Mouse (Mus musculus): ENCODE measurements around the gene Ccdc191. TPM values are rescaled to one million over a fixed set of nuclear protein-coding genes. Genes with fewer than 3 reads are reported as not detected.

Gene Ccdc191
- total and polyA plus RNA-seq, 3 experiments: 5.1 to 7.0 TPM; not detected in 1

DNA sequence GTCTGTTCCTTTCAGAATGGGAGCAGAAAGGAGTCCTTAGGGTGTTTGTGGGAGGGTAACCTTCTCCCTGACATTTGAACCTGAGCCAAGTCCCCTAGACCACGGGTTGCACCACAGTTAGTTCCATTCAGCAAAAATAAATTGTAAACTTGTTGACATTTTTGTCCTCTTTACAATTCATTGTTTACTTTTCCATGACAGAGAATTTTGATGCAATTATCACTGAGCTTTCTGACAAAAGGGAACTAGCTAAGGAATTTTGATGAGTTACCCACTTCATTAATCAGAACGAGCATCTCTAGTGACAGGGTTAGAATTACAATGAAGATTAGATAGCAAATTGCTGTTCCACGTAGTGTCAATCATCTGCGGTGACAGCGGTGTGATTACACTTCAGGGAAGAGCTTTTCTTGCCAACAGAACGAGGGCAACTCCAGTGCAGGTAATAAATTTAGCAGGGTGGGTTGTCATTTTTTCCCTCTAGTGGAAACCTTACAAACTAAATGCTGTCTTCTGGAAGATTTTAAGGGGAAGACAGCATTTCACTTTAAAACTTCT lies 35.5 kb downstream of the Ccdc191 start:
- H3K4me3 ChIP-seq (ENCODE audit: control insufficient read depth in 1 of 2, insufficient read depth in 1 of 2, low read depth in 2 of 2, low read length in 2 of 2): no peak overlapping the region
- H3K79me2 ChIP-seq (ENCODE audit: control insufficient read depth, insufficient read depth, low read length, poor library complexity): no peaks in the 10 kb centered on the region
- TF ChIP-seq SIN3A (IDR thresholded peaks at IDR 0.05; ENCODE audit: low read length) (no peak), GATA1 (IDR thresholded peaks at IDR 0.05; ENCODE audit: low read depth, low read length) (peak; percentile 27; the same call in 1 of the 2 replicates)
- no peak overlapping the region for H3K9ac ChIP-seq (ENCODE audit: control insufficient read depth, low read depth, low read length, poor library complexity, severe bottlenecking)
- H3K9me3 ChIP-seq (replicated peaks; ENCODE audit: insufficient read depth, low read length): no peaks in the 10 kb centered on the region
- no peak for DNase-seq (ENCODE audit: low read depth, low spot score)
- no peaks in the 10 kb centered on the region for H3K4me1 ChIP-seq (ENCODE audit: control insufficient read depth in 1 of 2, insufficient read depth in 2 of 2, low read length in 2 of 2)
- H3K27me3 ChIP-seq (ENCODE audit: control insufficient read depth in 1 of 2, insufficient read depth in 2 of 2, low read length in 2 of 2): no peaks in the 10 kb centered on the region
- H3K27ac ChIP-seq (ENCODE audit: control insufficient read depth, low read depth, low read length): no peak overlapping the region
- H3K36me3 ChIP-seq (ENCODE audit: control insufficient read depth in 1 of 2, insufficient read depth in 2 of 2, low read length in 2 of 2): peaks cover 0 to 3% of the 10 kb centered on the region in 2 experiments; a peak in 1 of 4 replicates

DNA sequence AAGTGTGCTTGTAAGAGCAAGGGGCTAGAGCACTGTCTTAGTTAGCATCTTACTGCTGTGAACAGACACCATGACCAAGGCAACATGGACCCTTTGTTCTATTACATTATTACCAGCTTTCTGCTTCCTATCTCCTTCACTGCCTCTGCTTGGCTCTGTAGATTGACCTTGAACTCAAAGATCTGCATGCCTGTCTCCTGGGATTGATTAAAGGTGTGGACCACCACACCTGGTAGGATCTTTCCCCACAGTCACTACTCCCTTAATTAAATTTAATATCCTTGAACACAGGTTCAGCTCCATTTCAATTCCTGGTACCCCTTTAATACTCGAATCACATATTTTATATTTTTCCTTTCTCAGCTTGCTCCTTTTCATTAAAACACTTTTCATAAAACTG lies 36.2 kb downstream of the Ccdc191 start:
- H3K79me2 ChIP-seq (ENCODE audit: control insufficient read depth, insufficient read depth, low read length, poor library complexity): no peaks in the 10 kb centered on the region
- H3K9me3 ChIP-seq (replicated peaks; ENCODE audit: insufficient read depth, low read length): no peaks in the 10 kb centered on the region
- H3K27ac ChIP-seq (ENCODE audit: control insufficient read depth, low read depth, low read length): no peak overlapping the region
- no peak overlapping the region for H3K9ac ChIP-seq (ENCODE audit: control insufficient read depth, low read depth, low read length, poor library complexity, severe bottlenecking)
- no peaks in the 10 kb centered on the region for H3K4me1 ChIP-seq (ENCODE audit: control insufficient read depth in 1 of 2, insufficient read depth in 2 of 2, low read length in 2 of 2)
- H3K27me3 ChIP-seq (ENCODE audit: control insufficient read depth in 1 of 2, insufficient read depth in 2 of 2, low read length in 2 of 2): no peaks in the 10 kb centered on the region
- TF ChIP-seq USF1 (IDR thresholded peaks at IDR 0.05; ENCODE audit: low read depth, low read length) (no peak), TBP (IDR thresholded peaks at IDR 0.05; ENCODE audit: low read depth, low read length) (no peak), TCF12 (IDR thresholded peaks at IDR 0.05; ENCODE audit: low read depth, low read length) (no peak)
- DNase-seq (ENCODE audit: low read depth, low spot score): no peak
- H3K4me3 ChIP-seq (ENCODE audit: control insufficient read depth in 1 of 2, insufficient read depth in 1 of 2, low read depth in 2 of 2, low read length in 2 of 2): no peak overlapping the region
- peaks cover 0 to 3% of the 10 kb centered on the region in 2 experiments; a peak in 1 of 4 replicates for H3K36me3 ChIP-seq (ENCODE audit: control insufficient read depth in 1 of 2, insufficient read depth in 2 of 2, low read length in 2 of 2)

DNA sequence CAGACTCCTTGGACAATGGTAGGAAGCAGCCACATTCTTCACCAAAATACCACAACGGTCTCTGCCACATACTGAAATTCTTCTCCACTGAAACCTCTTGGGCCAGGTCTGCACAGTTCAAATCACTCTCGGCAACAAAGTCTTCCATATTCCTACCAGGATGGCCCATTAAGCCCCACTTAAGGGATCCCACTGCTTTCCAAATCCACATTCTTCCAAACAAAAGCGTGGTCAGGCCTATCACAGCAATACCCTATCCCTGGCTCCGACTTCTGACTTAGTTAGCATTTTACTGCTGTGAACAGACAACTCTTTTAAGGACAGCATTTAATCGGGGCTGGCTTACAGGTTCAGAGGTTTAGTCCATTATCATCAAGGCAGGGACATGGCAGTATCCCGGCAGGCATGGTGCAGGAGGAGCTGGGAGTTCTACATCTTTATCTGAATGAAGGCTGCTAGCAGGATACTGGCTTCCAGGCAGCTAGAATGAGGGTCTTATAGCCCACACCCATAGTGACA lies 36.8 kb downstream of the Ccdc191 start, which contains the start of gene Qtrt2:
Gene Qtrt2 (minus strand): TSS at position 469 of the 519 bp plus-strand sequence.
- Histone ChIP-seq H3K36me3 (ENCODE audit: control insufficient read depth in 1 of 2, insufficient read depth in 2 of 2, low read length in 2 of 2) (peaks cover 0 to 3% of the 10 kb centered on the region in 2 experiments; a peak in 1 of 4 replicates), H3K4me3 (ENCODE audit: control insufficient read depth in 1 of 2, insufficient read depth in 1 of 2, low read depth in 2 of 2, low read length in 2 of 2) (no peak within 1 kb of the TSS), H3K27me3 (ENCODE audit: control insufficient read depth in 1 of 2, insufficient read depth in 2 of 2, low read length in 2 of 2) (no peaks in the 10 kb centered on the region), H3K9me3 (replicated peaks; ENCODE audit: insufficient read depth, low read length) (no peaks in the 10 kb centered on the region), H3K27ac (ENCODE audit: control insufficient read depth, low read depth, low read length) (no peak within 1 kb of the TSS), H3K4me1 (ENCODE audit: control insufficient read depth in 1 of 2, insufficient read depth in 2 of 2, low read length in 2 of 2) (no peaks in the 10 kb centered on the region), H3K9ac (ENCODE audit: control insufficient read depth, low read depth, low read length, poor library complexity, severe bottlenecking) (no peak within 1 kb of the TSS), H3K79me2 (ENCODE audit: control insufficient read depth, insufficient read depth, low read length, poor library complexity) (no peaks in the 10 kb centered on the region)
- no peak for DNase-seq (ENCODE audit: low read depth, low spot score)
- TF ChIP-seq GABPA (IDR thresholded peaks at IDR 0.05; ENCODE audit: low read depth, low read length) (no peak), NRF1 (IDR thresholded peaks at IDR 0.05; ENCODE audit: insufficient read depth, low read depth, low read length, poor library complexity, severe bottlenecking) (no peak)

DNA sequence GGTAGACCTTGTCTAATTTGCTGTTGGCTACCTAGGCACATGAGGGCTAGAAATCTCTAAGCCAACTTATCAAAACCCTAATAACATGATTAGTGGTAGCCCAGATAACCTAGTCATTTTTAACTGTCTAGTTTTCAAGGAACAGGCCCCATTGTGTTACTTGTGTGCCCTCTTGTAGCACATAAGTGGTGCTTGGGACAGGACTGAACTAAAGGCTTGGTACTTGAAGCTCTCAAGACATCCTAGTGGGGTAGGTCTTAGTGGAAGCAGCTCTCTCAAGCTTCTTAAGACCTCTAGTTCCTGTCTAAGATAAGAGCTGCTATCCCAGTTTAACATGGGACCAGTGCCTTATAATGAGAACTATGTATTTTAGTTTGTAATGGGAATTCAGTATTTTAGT lies 41.0 kb downstream of the Ccdc191 start:
- Histone ChIP-seq H3K27ac (ENCODE audit: control insufficient read depth, low read depth, low read length) (no peak overlapping the region), H3K4me1 (ENCODE audit: control insufficient read depth in 1 of 2, insufficient read depth in 2 of 2, low read length in 2 of 2) (no peaks in the 10 kb centered on the region), H3K27me3 (ENCODE audit: control insufficient read depth in 1 of 2, insufficient read depth in 2 of 2, low read length in 2 of 2) (no peaks in the 10 kb centered on the region), H3K9me3 (replicated peaks; ENCODE audit: insufficient read depth, low read length) (no peaks in the 10 kb centered on the region), H3K79me2 (ENCODE audit: control insufficient read depth, insufficient read depth, low read length, poor library complexity) (no peaks in the 10 kb centered on the region), H3K36me3 (ENCODE audit: control insufficient read depth in 1 of 2, insufficient read depth in 2 of 2, low read length in 2 of 2) (no peaks in the 10 kb centered on the region), H3K4me3 (ENCODE audit: control insufficient read depth in 1 of 2, insufficient read depth in 1 of 2, low read depth in 2 of 2, low read length in 2 of 2) (no peak overlapping the region), H3K9ac (ENCODE audit: control insufficient read depth, low read depth, low read length, poor library complexity, severe bottlenecking) (no peak overlapping the region)
- DNase-seq (ENCODE audit: low read depth, low spot score): no peak
- TF ChIP-seq JUND (IDR thresholded peaks at IDR 0.05; ENCODE audit: low read depth, low read length): no peak
- no peak for TF ChIP-seq MYC (IDR thresholded peaks at IDR 0.05; ENCODE audit: low read depth, low read length)
- no peak for TF ChIP-seq EP300 (IDR thresholded peaks at IDR 0.05; ENCODE audit: low read depth in 1 of 2, low read length in 2 of 2)
- no peak for TF ChIP-seq ZMIZ1 (IDR thresholded peaks at IDR 0.05; ENCODE audit: low read depth, low read length)
- TF ChIP-seq RAD21 (IDR thresholded peaks at IDR 0.05; ENCODE audit: low read depth, low read length): no peak
- TF ChIP-seq MEF2A (IDR thresholded peaks at IDR 0.05; ENCODE audit: extremely low read depth, insufficient replicate concordance, low read depth, low read length, poor library complexity, severe bottlenecking): no peak
- no peak for TF ChIP-seq USF2 (IDR thresholded peaks at IDR 0.05; ENCODE audit: borderline replicate concordance in 1 of 2, insufficient read depth in 1 of 2, low read depth in 1 of 2, low read length in 2 of 2)
- TF ChIP-seq TAL1 (IDR thresholded peaks at IDR 0.05; ENCODE audit: low read length): no peak
- no peak for TF ChIP-seq GATA1 (IDR thresholded peaks at IDR 0.05; ENCODE audit: low read depth, low read length)
- TF ChIP-seq MAZ (IDR thresholded peaks at IDR 0.05; ENCODE audit: low read depth, low read length): no peak
- TF ChIP-seq GABPA (IDR thresholded peaks at IDR 0.05; ENCODE audit: low read depth, low read length): no peak
- no peak for TF ChIP-seq ETS1 (IDR thresholded peaks at IDR 0.05; ENCODE audit: low read depth, low read length)
- no peak for TF ChIP-seq ZNF384 (IDR thresholded peaks at IDR 0.05; ENCODE audit: low read depth, low read length)
- TF ChIP-seq TCF12 (IDR thresholded peaks at IDR 0.05; ENCODE audit: low read depth, low read length): no peak

Measured in MEL (cell line).